Mouse (Mus musculus) urinary bladder, postnatal 14 days (tissue): ENCODE measurements around the gene 2410002F23Rik.
"Not testable (repeated sequence)": the region's sequence is repeated elsewhere in the genome, so short reads cannot be mapped to it uniquely, and the experiment has no call there.

Experiments used
- DNase-seq: peaks from one replicate; pipeline ENCODE4 v3.0.0; 2021; ENCODE audit warnings: low spot score

The 2410002F23Rik gene

DNA sequence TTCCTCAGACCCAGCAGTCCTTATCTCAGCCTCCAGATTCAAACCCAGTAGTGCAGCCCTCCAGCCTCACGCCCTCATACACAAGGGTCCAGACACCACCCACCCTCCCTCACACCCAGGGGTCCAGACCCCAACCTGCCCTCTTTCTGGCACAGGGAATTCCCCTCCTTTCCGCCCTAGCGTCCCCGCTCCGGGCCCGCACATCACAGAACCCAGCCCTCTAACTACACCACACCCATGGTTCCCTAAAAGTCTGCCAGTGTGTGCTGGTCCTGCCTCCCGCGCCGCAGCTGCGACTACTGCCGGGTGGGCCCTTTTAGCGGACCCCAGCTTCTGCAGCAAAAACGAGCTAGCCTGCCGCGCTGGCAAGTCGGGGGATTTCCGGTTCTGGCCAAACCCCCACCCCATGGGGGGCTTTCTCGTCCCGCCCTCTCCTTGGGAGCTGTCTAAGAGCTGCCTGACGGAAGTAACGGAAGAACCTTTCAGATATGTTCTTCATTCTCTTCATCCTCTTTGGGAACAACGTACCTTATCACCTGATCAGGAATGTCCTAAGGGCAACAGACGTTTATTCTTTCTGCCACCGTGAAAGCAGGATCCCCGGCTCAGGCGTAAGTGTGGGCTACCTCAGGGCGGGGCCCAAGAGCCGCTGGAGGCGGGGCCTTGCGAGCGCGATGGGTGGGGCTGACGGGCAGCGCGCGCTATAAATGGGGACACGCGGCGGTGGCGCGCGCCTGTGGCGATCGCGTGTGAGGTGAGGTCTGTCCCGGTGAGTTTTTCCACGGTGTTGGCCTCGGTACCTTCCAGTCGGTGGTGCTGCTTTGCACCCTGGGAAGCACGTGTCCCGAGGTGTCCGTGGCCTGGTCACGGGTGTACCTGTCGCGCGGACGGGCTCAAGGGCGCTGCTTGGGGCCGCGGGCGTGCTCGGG, at the start of gene 2410002F23Rik, which contains the start of gene 1700028J19Rik:
Gene 2410002F23Rik, plus strand, starts transcription at position 668 of the 929 bp plus-strand sequence.
Gene 1700028J19Rik, minus strand, starts transcription at position 641 of the 929 bp plus-strand sequence.
- DNase-seq: peak; percentile 91

DNA sequence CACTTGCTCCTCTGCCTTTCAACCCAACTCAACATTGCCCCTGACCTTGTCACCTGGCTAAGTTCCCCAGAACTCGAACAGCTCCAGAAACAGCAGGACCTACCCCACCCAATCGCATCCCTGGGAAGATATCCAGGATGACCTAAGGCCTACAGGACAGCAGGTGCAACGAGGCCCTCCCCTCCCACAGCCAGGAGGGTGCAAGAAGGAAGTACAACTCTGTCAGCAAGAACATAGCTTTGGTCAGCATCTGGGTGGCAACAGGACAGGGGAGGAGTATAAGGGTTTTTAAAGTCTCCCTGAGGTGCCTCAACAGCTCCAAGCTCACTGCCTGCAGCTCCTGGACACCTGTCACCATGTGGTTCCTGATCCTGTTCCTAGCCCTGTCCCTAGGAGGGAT, 48.6 kb upstream of the 2410002F23Rik start, which contains the start of gene Klk1b3:
Gene Klk1b3, plus strand, starts transcription at position 301 of the 400 bp plus-strand sequence.
- no peak for DNase-seq

DNA sequence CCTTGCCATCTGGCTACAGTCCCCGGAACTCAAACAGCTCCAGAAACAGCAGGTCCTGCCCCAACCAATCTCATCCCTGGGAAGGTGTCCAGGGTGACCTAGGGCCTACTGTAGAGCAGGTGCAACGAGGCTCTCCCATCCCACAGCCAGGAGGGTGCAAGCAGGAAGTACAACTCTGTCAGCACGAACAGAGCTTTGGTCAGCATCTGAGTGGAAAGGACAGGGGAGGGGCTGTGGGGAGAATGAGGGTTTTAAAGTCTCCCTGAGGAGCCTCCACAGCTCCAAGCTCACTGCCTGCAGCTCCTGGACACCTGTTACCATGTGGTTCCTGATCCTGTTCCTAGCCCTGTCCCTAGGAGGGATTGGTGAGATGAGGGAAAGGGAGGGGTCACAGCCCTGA, 39.4 kb upstream of the 2410002F23Rik start, which contains the start of gene Klk1b4:
Gene Klk1b4, plus strand, starts transcription at position 301 of the 400 bp plus-strand sequence.
- DNase-seq: not testable (repeated sequence)

DNA sequence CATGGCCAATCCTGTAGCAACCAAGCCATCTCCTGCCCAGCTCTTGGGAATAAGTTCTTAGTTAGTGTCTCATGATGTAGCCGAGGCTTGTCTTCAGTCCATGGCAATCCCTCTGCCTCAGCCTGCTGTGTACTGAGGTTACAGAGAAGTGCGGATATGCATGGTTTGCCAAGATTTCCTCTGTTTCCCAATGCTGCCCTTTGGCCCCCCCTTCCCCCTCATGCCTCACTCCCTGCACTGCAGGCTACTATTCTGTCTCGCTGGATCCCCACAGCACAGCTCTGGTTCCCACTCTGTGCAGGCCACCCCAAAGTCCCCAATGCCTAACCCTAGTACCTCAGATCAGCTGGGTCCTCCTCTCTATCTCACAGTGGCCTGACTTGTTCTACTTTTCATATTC, 38.2 kb upstream of the 2410002F23Rik start:
- no peak for DNase-seq

DNA sequence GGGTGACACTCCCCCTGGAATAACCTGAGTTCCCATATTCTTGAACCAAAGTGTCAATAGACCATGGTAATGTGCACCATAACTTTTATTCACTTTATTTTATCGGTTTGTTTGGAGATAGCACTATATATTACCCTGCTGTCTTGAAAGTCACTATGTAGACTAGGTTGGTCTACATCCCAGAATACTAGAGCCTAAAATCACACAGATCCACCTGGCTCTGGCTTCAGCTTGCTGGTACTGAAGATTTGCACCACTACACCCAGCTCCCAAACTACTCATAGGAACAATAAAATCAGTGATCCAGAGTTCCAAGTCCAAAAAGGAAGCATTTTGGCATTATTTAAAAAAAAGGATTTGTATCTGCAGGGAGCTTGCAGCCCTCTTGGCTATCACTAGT, 30.9 kb upstream of the 2410002F23Rik start, which contains the start of gene Klk1b5:
Gene Klk1b5, plus strand, starts transcription at position 301 of the 400 bp plus-strand sequence.
- no peak for DNase-seq

DNA sequence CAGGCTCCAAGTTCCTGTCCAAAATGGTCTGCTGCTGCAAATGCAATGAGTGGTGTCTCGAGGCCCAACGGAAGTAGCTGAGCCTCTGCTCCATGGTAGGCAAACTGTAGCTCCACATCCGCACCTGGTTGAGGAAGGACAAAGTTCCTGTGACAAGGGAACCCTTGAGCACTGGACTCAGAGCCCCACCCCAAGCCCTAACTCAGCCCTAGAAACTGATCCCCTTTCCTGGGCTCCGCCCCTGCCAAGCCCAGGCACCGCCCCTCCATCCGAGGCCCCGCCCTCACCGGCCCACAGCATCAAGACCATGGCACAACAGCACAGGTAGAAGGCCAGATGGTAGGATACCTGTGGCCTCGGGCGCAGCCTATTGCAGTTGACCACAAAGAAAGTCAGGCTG, 24.9 kb upstream of the 2410002F23Rik start:
- not testable (repeated sequence) for DNase-seq

DNA sequence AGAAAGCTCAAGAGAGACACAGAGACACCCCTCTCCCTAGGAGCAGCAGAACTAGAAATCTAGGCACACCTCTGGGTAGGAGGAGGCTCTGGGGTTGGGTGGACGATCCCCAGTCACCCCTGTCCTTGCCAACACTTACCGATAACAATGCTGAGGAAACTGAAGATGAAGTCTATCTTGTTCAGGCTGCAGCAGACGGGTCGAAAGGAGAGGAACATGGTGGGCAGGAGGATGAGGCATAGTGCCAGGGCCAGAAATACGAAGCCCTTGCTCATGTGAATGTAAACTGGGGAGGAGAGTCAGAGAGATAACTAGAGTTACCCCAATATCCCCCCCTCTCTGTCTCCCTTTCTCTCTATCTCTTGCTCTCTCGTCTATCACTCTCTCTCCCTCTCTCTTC, 24.2 kb upstream of the 2410002F23Rik start:
- DNase-seq: not testable (repeated sequence)

DNA sequence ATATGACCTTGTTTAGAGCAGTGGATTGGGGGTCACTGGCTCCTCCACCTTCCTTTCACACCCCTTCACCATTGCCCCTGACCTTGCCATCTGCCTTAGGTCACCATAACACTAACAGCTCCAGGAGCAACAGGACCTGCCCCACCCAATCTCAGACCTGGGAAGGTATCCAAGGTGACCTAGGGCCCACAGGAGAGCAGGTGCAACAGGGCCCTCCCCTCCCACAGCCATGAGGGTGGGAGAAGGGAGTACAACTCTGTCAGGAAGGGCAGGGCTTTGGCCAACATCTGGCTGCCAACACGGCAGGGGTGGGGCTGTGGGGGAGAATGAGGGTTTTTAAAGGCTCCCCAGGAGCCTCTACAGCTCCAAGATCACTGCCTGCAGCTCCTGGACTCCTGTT, 21.4 kb upstream of the 2410002F23Rik start, which contains the start of gene Klk1:
Gene Klk1, plus strand, starts transcription at position 285 of the 400 bp plus-strand sequence.
- no peak for DNase-seq

DNA sequence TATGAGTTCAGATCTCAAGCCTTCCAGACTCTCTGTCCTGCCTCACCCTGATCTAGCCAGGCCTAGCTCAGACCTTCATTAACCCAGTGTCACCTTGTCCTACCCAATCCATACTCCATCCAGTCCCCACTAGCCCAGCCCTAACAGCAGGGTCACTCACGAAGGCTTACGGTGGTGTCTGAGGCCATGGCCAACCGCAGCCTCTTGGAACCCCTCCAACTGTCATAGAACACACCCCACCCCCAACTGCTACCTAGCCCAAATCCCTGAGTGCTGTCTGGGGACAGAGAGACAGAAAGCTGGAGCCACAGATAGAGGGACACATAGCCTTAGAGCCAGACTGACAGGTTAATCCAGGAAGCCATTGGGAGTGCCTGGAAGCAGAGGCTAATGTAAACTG, 10.6 kb upstream of the 2410002F23Rik start, which contains the start of gene Gm36864:
Gene Gm36864, plus strand, starts transcription at position 269 of the 400 bp plus-strand sequence.
- no peak for DNase-seq

DNA sequence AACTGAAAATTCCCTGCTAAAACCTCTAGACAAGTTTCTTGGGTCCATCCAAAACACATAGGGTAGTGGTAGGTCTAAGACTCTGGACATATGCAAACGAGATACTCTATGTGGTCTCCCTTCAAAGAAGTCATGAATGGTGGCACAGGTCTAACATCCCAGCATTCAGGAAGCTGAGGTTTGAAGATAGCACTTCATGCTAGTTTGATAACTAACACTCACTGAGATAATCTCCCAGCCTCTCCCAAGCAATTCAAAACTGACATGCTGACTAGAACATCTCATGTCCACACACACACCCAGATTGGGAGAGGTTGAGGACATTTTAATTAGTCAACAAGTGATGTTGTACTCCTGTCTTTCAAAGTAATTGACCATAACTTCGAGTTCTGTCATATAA, 6.6 kb upstream of the 2410002F23Rik start:
- no peak for DNase-seq

DNA sequence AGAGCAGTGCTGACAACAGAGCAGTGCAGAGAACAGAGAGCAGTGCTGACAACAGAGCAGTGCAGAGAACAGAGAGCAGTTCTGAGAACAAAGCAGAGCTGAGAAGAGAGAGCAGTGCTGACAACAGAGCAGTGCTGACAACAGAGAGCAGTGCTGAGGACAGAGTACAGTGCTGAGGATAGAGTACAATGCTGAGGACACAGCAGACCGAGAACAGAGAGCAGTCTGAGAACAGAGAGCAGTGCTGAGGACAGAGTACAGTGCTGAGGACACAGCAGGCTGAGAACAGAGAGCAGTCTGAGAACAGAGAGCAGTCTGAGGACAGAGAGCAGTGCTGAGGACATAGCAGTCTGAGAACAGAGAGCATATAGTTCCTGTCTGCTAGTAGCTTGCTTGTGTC, 5.8 kb upstream of the 2410002F23Rik start:
- DNase-seq: no peak

DNA sequence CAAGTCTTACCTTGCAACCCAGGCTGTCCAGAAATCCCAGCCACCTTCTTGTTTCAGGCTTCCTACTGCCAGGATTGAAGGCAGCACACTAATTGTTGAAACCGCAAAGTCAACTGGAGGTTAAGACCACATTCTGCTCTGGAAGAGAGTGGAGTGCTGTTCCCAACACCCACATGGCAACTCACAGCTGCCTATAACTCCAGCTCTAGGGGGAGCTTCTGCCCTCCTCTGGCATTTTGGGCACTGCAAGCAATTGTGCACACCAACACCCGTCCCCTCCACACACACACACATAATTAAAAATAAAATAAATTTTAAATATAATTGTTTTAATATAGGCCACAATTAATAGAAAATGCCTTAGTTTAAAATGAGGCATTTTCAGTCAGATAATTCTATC, 5.4 kb upstream of the 2410002F23Rik start:
- no peak for DNase-seq

DNA sequence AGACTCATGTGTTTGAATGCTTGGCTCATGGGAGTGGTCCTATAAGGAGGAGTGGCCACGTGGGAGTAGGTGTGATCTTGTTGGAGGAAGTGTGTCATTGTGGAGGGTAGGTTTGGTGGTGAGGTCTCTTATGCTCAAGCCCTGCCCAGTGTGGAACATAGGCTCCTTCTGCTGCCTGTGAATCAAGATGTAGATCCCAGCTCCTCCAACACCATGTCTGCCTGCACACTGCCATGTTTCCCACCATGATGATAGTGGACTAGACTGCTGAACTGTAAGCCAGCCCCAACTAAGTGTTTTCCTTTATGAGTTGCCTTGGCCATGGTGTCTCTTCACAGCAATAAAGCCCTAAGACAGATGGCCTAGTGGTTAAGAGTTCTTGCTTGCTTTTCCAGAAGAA, 2.4 kb upstream of the 2410002F23Rik start:
- no peak for DNase-seq

DNA sequence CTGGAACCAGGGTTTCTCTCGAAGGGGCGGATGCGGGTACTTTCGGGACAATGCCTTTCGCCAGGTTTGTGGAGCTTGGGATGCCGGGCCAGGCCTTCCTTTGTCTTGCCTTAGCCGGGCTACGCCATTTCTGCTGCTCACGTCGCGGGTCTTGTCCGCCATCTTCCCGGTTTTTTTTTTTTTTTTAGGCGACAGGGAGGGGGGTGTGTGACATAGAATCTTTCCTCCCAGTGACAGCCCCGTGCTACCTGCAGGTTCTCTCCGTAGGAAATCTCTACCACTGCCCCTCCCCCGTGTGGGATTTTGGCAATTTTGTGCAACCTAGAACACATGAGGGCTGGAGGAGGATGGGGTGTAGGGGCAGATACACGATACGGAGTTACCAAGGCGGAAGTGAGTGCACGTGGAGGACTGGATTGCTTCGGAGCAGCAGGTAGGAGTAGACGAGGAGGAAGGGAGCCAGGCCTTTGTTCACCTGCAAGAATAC, 505 bp downstream of the 2410002F23Rik start:
- DNase-seq: peak; percentile 53

DNA sequence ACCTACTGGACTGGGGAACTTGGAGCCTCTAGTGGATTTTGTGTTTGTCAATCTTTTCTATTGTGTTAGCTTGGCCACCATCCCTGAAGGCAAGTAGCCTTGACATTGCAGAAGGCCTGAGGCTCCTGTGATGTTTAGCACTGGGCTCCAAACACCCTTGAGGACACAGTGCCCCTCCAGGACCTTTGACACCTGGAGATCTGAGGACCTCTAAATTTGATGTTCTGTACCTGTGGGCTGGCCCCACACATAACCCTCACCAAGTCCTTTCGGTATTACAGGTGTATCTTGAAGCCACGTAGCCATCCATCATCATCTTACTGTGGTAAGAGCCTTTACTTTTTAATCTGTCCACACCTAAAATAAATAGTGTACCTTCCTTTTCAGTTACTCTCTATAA, 1.4 kb downstream of the 2410002F23Rik start:
- no peak for DNase-seq

DNA sequence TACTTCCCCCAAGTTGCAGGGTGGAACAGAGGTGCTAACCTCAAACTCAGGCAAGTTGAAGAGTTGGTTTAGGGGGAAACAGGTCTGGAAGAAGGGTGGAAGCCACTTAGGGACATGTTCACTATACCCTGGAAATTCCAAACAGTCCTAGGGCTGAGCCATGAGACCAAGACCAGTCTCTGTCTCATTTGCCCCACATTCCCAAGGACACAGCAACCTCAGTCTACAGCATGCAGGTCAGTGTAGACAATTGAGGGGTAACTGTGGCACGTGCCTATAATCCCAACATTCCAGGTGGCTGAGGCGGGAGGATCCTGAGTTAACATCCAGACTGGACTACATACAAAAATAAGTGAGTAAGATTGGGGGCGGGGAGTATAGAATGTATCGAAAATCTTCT, 2.7 kb downstream of the 2410002F23Rik start:
- DNase-seq: no peak

DNA sequence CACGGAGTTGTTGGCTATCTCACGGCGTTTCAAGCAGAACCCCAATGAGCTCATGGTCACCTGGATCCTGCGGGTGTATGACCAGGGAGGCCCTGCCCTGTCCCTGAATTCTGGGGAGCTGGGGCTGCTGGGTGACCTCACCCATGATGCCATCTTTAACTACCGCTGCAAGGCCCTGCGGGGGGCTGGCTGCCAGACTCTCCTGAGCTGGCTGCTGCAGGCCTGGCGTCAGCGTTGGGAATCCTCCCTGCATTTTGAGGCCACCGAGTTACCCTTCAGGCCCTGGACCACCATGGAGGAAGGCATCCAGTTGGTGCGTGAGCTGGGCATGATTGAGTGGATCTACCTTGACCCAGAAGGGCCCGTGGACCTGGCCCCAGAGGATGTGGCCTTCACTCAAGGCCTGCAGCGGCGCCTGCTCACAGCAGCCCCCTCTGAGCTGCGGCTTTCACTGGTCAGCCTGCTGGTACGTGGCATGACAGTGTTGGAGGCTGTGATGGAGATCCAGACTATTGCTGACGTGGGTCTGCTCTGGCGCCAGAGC, 4.3 kb downstream of the 2410002F23Rik start:
- not testable (repeated sequence) for DNase-seq

DNA sequence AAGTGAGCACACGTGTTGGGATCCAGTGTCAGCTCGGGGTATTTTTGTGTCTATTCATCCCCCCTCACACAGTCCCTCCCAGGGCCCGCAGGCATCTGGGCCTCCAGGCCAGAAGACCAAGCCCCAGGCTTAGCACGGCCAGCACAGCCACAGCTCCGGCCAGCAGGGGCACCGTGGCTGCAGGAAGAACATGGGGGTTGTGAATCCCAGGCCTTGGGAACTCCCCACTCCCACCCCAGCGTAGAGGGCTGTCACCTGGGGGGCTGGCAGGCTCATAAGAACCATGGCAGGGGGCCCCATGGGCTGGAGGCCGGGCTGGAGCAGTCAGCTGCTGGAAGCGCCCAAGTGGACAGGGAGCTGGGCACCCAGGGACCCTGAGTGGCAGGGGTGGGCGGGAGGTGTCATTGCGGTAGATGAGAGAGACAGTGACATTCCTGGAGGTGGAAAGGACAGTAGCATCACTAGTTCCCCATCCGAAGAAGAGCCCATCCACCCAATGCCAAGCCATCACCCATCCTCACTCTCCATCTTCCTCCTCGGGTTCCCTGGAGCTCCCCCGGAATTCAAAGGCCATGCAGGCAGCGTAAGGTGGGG, 6.6 kb downstream of the 2410002F23Rik start:
- no peak for DNase-seq

DNA sequence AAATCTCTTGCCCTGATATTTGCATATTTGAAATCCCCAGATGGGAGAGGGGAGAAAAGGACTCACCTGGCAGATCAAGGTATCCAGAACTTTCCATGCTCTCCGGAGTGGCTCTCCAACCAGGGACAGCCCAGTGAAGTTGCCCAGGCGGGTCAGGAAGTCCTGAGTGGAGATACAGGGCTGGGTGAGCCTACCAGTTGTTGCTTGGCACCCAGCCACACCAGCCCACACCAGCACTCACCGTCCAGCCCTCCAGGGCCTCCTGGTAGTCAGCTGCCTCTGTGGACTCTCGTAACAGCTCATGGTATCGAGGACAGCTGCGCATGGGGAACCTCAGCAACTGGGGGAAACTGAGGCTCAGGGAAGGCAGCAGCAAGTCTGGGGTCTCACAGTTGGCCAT, 8.4 kb downstream of the 2410002F23Rik start:
- DNase-seq: no peak

DNA sequence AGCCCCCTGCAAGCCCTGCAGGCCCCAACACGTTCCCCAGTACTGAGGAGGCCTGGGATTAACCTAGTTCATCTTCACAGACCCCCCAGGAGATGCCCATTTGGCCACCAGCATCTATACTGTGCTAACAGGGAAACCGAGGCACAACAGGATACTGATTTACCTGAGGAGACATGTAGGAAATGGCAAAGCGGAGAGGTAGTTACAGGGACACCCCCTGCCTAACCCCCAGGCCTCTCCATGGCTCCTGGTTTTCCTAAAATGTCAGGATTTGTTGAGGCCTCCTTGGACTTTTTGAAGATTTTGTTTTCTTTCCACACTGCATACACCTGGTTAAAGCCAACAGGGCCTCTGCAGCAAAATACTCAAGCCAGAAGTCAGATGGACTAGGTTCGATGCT, 10.8 kb downstream of the 2410002F23Rik start, which contains the start of gene Acp4:
Gene Acp4, minus strand, starts transcription at position 101 of the 400 bp plus-strand sequence.
- no peak for DNase-seq

DNA sequence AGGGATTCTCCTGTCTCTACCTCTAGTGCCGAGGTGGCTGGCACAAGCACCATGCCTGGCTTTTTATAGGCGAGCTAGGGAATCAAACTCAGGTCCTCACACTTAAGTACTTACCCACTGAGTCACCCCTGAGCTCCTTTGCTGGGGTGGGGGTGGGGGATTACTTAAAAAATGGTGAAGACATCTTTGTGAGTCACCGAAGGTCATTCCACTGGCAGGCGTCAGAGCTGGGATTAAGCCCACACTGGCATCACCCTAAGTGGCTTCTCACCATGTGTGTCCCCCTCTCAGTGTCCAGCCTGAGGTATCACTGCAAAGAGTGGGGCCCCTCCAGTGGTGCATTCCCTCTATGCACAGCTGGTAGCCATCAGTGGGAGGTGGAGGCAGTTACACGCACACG, 13.9 kb downstream of the 2410002F23Rik start:
- DNase-seq: no peak

DNA sequence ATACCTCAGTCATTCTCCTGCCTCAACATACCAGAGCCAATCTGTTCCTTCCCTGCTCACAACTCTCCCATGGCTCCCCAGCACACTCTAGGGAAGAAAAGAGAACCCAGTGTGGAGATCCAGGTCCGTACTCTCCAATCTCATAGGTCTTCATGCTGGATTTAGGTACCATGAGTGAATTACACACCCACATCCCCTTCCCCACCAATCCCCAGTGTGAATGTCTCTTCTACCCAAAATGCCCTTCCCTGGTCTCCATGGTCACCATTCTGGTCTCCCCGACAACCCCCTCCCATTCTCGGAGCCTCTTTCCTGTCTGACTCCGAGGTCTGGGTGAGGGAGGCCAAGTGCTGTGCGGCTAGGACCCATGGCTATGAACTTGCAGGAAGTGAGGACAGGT, 14.6 kb downstream of the 2410002F23Rik start, which contains the start of gene Gm15517:
Gene Gm15517, plus strand, starts transcription at position 301 of the 400 bp plus-strand sequence.
- no peak for DNase-seq
